Mouse (Mus musculus) forebrain, embryonic 13.5 days (tissue): Measurements from ENCODE around the gene Rps12-ps3. TPM values are rescaled to one million over a fixed set of nuclear protein-coding genes. Genes with fewer than 3 reads are reported as not detected.

ENCODE experiments used
- polyA plus RNA-seq: library from polyadenylated mRNA; unstranded; fragments of >200 nt; fragmentation: Nextera tagmentation; extraction: Ambion mirVana; gene quantifications from 2 replicates; pipeline ENCODE4 v1.2.1, GENCODE M21; 2015

Gene Rps12-ps3
- polyA plus RNA-seq, 1 experiment from 2014 or later = 7.9 TPM

Other genes starting within 250 kb of the Rps12-ps3 start
- gene Shtn1, start 246.2 kb upstream of the Rps12-ps3 start, polyA plus RNA-seq = 24.0 and 25.3 TPM in 2 replicates
- 0.90 and 1.0 TPM in 2 replicates for gene Vax1, start 152.2 kb upstream of the Rps12-ps3 start, polyA plus RNA-seq
- gene Kcnk18, start 103.1 kb upstream of the Rps12-ps3 start, polyA plus RNA-seq = not detected in 2 replicates
- 26.1 and 28.6 TPM in 2 replicates for gene Slc18a2, start 61.4 kb upstream of the Rps12-ps3 start, polyA plus RNA-seq
- gene Pdzd8, start 23.5 kb downstream of the Rps12-ps3 start, polyA plus RNA-seq = 8.4 and 9.4 TPM in 2 replicates
- 29.8 and 37.3 TPM in 2 replicates for gene Emx2, start 136.1 kb downstream of the Rps12-ps3 start, polyA plus RNA-seq